Mouse (Mus musculus): ENCODE results near the gene Ctsf.
"Not testable (repeated sequence)": the region's sequence is repeated elsewhere in the genome, so short reads cannot be mapped to it uniquely, and the experiment has no call there.

Ctsf gene

GRCm38 (mm10) chr19:4850281-4850680 is 4.6 kb upstream of the Ctsf start:
- DNase-seq (ENCODE audit: low spot score) = no peak

- no peak for DNase-seq (ENCODE audit: low spot score)
Observed at GRCm38 (mm10) chr19:4855470-4855820, 515 bp downstream of the Ctsf start.

- no peak for DNase-seq (ENCODE audit: low spot score)
Observed at GRCm38 (mm10) chr19:4855951-4856350, 1.0 kb downstream of the Ctsf start.

GRCm38 (mm10) chr19:4859081-4859480 is 4.2 kb downstream of the Ctsf start:
- DNase-seq (ENCODE audit: low spot score) = no peak

- DNase-seq (ENCODE audit: low spot score) = no peak
Observed at GRCm38 (mm10) chr19:4863048-4863447, 8.1 kb downstream of the Ctsf start.

- DNase-seq (ENCODE audit: low spot score) = no peak
Observed at GRCm38 (mm10) chr19:4865147-4865546, 10.2 kb downstream of the Ctsf start.

- not testable (repeated sequence) for DNase-seq (ENCODE audit: low spot score)
Observed at GRCm38 (mm10) chr19:4874613-4875012, 19.7 kb downstream of the Ctsf start.

- no peak for DNase-seq (ENCODE audit: low spot score)
Observed at GRCm38 (mm10) chr19:4876241-4876640, 21.3 kb downstream of the Ctsf start.

- no peak for DNase-seq (ENCODE audit: low spot score)
Observed at GRCm38 (mm10) chr19:4876755-4877154, 21.8 kb downstream of the Ctsf start.

GRCm38 (mm10) chr19:4877785-4878184 is 22.9 kb downstream of the Ctsf start, which contains the start of gene Actn3:
Gene Actn3 (minus strand): TSS chr19:4877909.
- peak; percentile 20 for DNase-seq (ENCODE audit: low spot score)

GRCm38 (mm10) chr19:4878405-4879323 is 23.7 kb downstream of the Ctsf start, which contains the start of gene Zdhhc24:
Gene Zdhhc24 (plus strand): TSS chr19:4878668.
- peak; percentile 97 for DNase-seq (ENCODE audit: low spot score)

GRCm38 (mm10) chr19:4879324-4879703 is 24.4 kb downstream of the Ctsf start:
- no peak for DNase-seq (ENCODE audit: low spot score)

- no peak for DNase-seq (ENCODE audit: low spot score)
Observed at GRCm38 (mm10) chr19:4883961-4884360, 29.0 kb downstream of the Ctsf start.

- no peak for DNase-seq (ENCODE audit: low spot score)
Observed at GRCm38 (mm10) chr19:4889791-4890190, 34.9 kb downstream of the Ctsf start.

GRCm38 (mm10) chr19:4891798-4892197 is 36.9 kb downstream of the Ctsf start:
- DNase-seq (ENCODE audit: low spot score) = no peak

- DNase-seq (ENCODE audit: low spot score) = no peak
Observed at GRCm38 (mm10) chr19:4896780-4897520, 42.0 kb downstream of the Ctsf start.

GRCm38 (mm10) chr19:4898972-4899371 is 44.0 kb downstream of the Ctsf start:
- no peak for DNase-seq (ENCODE audit: low spot score)

GRCm38 (mm10) chr19:4899888-4900287 is 45.0 kb downstream of the Ctsf start:
- no peak for DNase-seq (ENCODE audit: low spot score)

- DNase-seq (ENCODE audit: low spot score) = peak; percentile 77
Observed at GRCm38 (mm10) chr19:4905979-4906794, 51.3 kb downstream of the Ctsf start, which contains the start of gene Bbs1. Gene Bbs1 (minus strand): TSS chr19:4906628.

- DNase-seq (ENCODE audit: low spot score) = no peak
Observed at GRCm38 (mm10) chr19:4908107-4908506, 53.2 kb downstream of the Ctsf start.

GRCm38 (mm10) chr19:4909376-4909775 is 54.4 kb downstream of the Ctsf start:
- no peak for DNase-seq (ENCODE audit: low spot score)

Data from ovary, postnatal 10 days (tissue).